In the genomic region with DNA sequence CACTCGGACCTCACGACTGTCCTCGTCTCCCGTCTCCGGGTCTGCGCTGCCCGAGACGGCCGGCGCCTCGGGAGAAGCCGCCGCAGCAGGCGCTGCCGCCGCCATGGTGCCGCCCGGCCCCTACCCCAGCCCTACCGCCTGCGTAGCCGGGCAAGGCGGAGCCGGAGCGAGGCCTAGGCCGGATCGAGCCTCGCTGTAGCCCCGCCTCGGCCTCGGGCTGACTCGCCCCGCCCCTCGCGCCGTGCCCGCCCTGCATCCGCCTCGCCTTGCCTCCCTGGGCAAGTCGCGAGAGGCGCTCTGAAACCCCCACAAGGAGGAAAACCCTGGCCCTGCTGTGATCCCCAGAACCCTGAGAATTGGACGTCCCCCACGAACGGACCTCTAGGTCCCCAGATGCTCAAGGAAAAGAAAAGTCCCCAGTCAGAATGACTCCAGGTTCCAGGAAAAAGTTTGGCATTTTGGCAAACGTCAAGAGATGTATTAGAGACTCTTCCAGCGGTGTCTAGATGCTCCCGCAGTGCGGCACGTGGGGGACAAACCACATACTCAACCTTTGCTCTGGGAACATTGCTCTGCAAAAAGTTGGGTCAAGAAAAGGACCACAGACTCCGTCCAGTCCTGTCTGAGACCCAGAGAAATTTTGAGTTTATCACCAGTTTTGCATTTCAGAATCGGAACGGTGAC, we compare ENCODE assay signal across 1 mouse cellular context.
TF ChIP-seq lines count a peak whose summit lies in the region.

Gene Rasa2 (minus strand): TSS at position 229 of the 684 bp plus-strand sequence.

TF ChIP-seq in CH12.LX, 34 proteins besides CTCF, POLR2A, EP300 and RAD21 (continued from another document):
- peak; percentile 56; the same call in 1 of the 2 replicates for TF ChIP-seq TCF12 (IDR thresholded peaks at IDR 0.05; ENCODE audit: low read depth, low read length)
- TF ChIP-seq USF1 (IDR thresholded peaks at IDR 0.05; ENCODE audit: low read depth, low read length) = no peak
- TF ChIP-seq IRF4 (IDR thresholded peaks at IDR 0.05; ENCODE audit: low read depth, low read length) = 0 out of 2 replicates have a peak, but pooled peaks have one; percentile 20
- peak; percentile 66 for TF ChIP-seq MAX (IDR thresholded peaks at IDR 0.05; ENCODE audit: low read length)
- no peak for TF ChIP-seq ZKSCAN1 (IDR thresholded peaks at IDR 0.05; ENCODE audit: borderline replicate concordance, low read depth, low read length)
- peak; percentile 64 for TF ChIP-seq BHLHE40 (IDR thresholded peaks at IDR 0.05; ENCODE audit: low read depth, low read length)
- no peak for TF ChIP-seq ZC3H11A (IDR thresholded peaks at IDR 0.05; ENCODE audit: low read depth, low read length)
- no peak for TF ChIP-seq SMC3 (IDR thresholded peaks at IDR 0.05; ENCODE audit: low read depth, low read length)
- peak; percentile 44; the same call in 1 of the 2 replicates for TF ChIP-seq ELF1 (IDR thresholded peaks at IDR 0.05; ENCODE audit: low read depth, low read length)
- TF ChIP-seq MEF2A (IDR thresholded peaks at IDR 0.05; ENCODE audit: borderline replicate concordance, low read depth, low read length) = peak; percentile 30; the same call in 1 of the 2 replicates
- TF ChIP-seq MAZ (IDR thresholded peaks at IDR 0.05; ENCODE audit: low read depth, low read length) = 0 out of 2 replicates have a peak, but pooled peaks have one; percentile 79
- TF ChIP-seq UBTF (IDR thresholded peaks at IDR 0.05; ENCODE audit: low read depth, low read length) = peak; percentile 92
- TF ChIP-seq NRF1 (IDR thresholded peaks at IDR 0.05; ENCODE audit: low read depth, low read length) = peak; percentile 40
- TF ChIP-seq HCFC1 (IDR thresholded peaks at IDR 0.05; ENCODE audit: low read depth, low read length) = peak; percentile 29; the same call in 1 of the 2 replicates
- peak; percentile 59; the same call in 1 of the 2 replicates for TF ChIP-seq MXI1 (IDR thresholded peaks at IDR 0.05; ENCODE audit: low read depth, low read length)
